Mouse (Mus musculus) midbrain, embryonic 10.5 days (tissue): Measurements from ENCODE around the gene Ankk1. TPM values are rescaled to one million over a fixed set of nuclear protein-coding genes. Genes with fewer than 3 reads are reported as not detected.

Experiments used
- DNase-seq: peaks from one replicate; pipeline ENCODE4 v3.0.0-alpha.2; 2017; ENCODE audit warnings: low spot score
- H3K27ac ChIP-seq: fragments of 300-500 bp; sonication (generic); replicated peaks from 2 replicates; pipeline ENCODE4 v1.5.1; 2016; ENCODE audit warnings: mild to moderate bottlenecking
- H3K27me3 ChIP-seq: fragments of 300-500 bp; sonication (generic); 2 replicates; pipeline ENCODE4 v1.6.1; 2016; ENCODE audit warnings: low read depth, mild to moderate bottlenecking; ENCODE audit not compliant: poor library complexity, severe bottlenecking
- H3K36me3 ChIP-seq: fragments of 300-500 bp; sonication (generic); 2 replicates; pipeline ENCODE4 v1.6.1; 2016; ENCODE audit warnings: mild to moderate bottlenecking, moderate library complexity
- H3K4me1 ChIP-seq: fragments of 300-500 bp; sonication (generic); 2 replicates; pipeline ENCODE4 v1.6.1; 2016
- H3K4me3 ChIP-seq: fragments of 300-500 bp; sonication (generic); 2 replicates; pipeline ENCODE4 v1.5.1; 2016; ENCODE audit warnings: mild to moderate bottlenecking, moderate library complexity
- H3K9me3 ChIP-seq: fragments of 300-500 bp; sonication (generic); replicated peaks from 2 replicates; pipeline ENCODE4 v1.6.1; 2016; ENCODE audit warnings: mild to moderate bottlenecking
- WGBS: fragments of 180-500 bp; shearing (Covaris S2); methylation state at CpG from one replicate; pipeline ENCODE4 v1.1.7; 2016; 5-methylcytosine and 5-hydroxymethylcytosine counted together
- polyA plus RNA-seq: library from polyadenylated mRNA; unstranded; fragments of >200 nt; fragmentation: Nextera tagmentation; extraction: Ambion mirVana; gene quantifications from 2 replicates; pipeline ENCODE4 v1.2.1, GENCODE M21; 2016

The Ankk1 gene
- not detected in 2 replicates for polyA plus RNA-seq

DNA sequence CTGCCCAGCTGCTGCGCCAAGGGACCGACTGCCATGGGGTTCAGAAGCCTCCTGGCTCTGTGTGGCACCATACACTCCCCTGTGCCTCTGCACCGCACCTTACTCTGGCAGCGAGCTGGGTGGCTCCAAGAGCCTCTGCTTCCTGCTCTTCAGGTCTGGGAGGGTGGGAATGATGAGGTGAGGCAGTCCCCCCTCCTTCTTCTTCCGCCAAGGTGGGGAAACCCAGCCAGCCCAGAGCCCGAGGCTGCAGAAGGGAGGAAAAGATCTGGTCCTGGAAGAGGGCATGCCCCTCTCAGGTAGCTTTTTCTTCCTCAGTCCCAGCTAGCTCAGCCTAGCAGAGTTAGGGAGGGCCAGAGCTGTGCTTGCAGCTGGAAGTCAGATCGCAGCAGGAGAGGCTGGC lies at the start of gene Ankk1:
Gene Ankk1, minus strand, starts transcription at position 101 of the 400 bp plus-strand sequence.
- H3K9me3 ChIP-seq = no peaks in the 10 kb centered on the region
- WGBS = 89% methylated on average over 7 of the region's 7 CpGs

DNA sequence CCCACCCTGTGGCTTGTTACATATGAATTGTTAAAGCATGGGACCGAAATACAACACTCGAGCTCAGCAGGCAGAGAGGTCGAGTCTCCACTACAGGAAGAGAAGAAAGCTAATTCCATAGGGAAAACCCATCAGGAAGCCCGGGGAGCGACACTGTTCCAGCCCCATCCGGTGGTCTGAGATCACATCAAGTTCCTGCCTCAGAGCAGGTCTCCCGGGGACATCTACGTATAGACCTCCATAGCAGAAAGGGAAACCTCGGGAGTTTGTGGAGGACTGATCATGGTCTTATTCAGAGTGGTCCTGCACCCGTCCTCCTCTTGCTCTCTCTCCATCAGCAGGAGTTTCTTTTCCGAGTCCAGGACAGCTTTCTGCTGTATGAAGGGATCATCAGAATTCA lies 45.3 kb upstream of the Ankk1 start:
- 76% methylated on average over 11 of the region's 11 CpGs for WGBS
- H3K9me3 ChIP-seq = peaks cover 2% of the 10 kb centered on the region; the same call in 1 of the 2 replicates
- no peak overlapping the region for H3K4me3 ChIP-seq
- DNase-seq = no peak
- no peaks in the 10 kb centered on the region for H3K27me3 ChIP-seq
- 0 out of 2 replicates have a peak, but pooled peaks cover 2% of the 10 kb centered on the region for H3K4me1 ChIP-seq
- H3K36me3 ChIP-seq = no peaks in the 10 kb centered on the region
- H3K27ac ChIP-seq = no peak overlapping the region

More for the DNA sequence above, at the start of gene Ankk1:
- H3K4me3 ChIP-seq = no peak within 1 kb of the TSS
- no peaks in the 10 kb centered on the region for H3K36me3 ChIP-seq
- H3K4me1 ChIP-seq = no peaks in the 10 kb centered on the region
- H3K27ac ChIP-seq = no peak within 1 kb of the TSS; the same call in 1 of the 2 replicates
- no peak for DNase-seq
- H3K27me3 ChIP-seq = no peaks in the 10 kb centered on the region

DNA sequence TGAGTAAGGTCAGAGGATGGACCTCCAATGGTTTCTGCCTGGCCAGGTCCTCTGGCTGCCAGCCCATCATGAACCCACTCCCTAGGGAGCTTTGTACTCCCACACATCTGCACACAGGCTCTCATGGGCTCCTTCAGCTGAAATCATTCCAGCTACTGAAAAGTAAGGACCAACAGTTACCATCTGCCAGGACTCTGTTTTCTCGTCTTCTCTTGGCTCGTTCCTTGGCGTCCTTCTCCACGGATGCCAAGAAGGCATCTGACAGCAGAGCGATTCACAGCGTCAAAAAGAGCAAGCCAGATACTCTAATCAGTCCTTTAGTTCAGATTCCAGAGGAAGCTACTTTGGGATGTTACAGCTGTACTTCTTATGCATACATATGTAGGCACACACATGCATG lies 44.1 kb upstream of the Ankk1 start:
- Histone ChIP-seq H3K27me3 (no peaks in the 10 kb centered on the region), H3K36me3 (no peaks in the 10 kb centered on the region), H3K4me1 (0 out of 2 replicates have a peak, but pooled peaks cover 2% of the 10 kb centered on the region), H3K27ac (no peak overlapping the region), H3K9me3 (no peaks in the 10 kb centered on the region), H3K4me3 (no peak overlapping the region)
- DNase-seq = no peak
- 96% methylated on average over 6 of the region's 6 CpGs for WGBS

DNA sequence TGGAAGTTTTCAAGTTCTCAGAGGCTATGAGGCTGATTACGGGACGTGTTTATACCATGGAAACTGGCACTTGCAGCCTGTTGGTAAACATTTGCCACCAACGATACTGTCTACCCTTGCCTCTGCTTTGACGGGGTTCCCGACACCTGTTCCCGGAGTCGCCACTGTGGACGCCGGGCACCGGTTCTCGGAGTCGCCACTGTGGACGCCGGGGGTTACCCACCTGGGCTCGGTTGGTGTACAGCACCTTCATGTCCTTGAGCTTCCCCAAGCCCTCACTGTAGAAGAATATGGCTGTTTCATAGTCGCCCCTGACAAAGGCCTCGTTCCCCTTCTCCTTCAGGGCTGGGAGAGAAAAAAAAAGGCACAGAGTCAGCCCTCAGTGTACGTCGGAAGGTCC lies 43.2 kb upstream of the Ankk1 start:
- WGBS = 96% methylated on average over 19 of the region's 19 CpGs
- no peaks in the 10 kb centered on the region for H3K9me3 ChIP-seq
- no peak for DNase-seq
- H3K4me3 ChIP-seq = no peak overlapping the region
- H3K36me3 ChIP-seq = no peaks in the 10 kb centered on the region
- no peaks in the 10 kb centered on the region for H3K27me3 ChIP-seq
- 0 out of 2 replicates have a peak, but pooled peaks cover 2% of the 10 kb centered on the region for H3K4me1 ChIP-seq
- no peak overlapping the region for H3K27ac ChIP-seq

DNA sequence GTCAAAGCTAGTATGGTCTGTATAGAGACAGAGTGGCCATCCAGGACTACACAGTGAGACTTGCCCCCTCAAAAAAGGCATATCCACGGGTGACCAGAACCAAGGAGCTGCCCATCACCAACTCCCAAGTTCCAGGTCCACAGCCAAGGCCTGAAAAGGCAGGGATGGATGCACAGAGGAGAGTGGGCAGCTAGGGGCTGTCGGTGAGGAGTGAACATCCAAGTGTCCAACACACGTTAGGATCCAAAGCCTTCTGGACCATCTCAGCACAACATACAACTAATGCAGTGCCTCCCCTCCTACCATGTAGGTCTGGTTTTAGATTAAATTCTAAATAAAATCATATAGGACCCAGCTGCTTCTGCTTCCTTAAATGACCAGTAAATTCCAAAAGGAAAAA lies 29.3 kb upstream of the Ankk1 start:
- Histone ChIP-seq H3K4me3 (no peak overlapping the region), H3K27ac (no peak overlapping the region), H3K9me3 (no peaks in the 10 kb centered on the region), H3K4me1 (no peaks in the 10 kb centered on the region), H3K27me3 (no peaks in the 10 kb centered on the region), H3K36me3 (no peaks in the 10 kb centered on the region)
- WGBS = 90% methylated on average over 3 of the region's 3 CpGs
- DNase-seq = no peak

DNA sequence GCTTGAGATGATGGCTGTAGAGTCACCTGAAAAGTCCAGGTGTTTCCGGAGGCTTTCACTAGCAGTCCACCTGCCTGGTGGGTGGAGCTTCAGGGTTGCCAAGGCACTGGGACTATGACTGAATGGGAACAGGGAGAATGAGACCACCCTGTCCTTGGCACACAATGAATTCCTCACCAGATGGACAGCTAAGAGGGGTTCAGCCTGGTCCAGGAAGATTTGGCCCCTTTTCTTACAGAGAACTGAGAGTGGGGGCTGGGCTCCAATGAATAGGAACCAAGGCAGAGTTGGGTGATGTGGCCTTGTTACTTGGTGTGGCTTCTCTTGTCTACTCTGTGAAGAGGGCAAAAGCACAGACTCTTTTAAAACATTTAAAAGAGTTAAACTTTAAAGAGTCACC lies 25.6 kb upstream of the Ankk1 start:
- H3K4me1 ChIP-seq = no peaks in the 10 kb centered on the region
- no peak overlapping the region for H3K27ac ChIP-seq
- DNase-seq = no peak
- no peaks in the 10 kb centered on the region for H3K9me3 ChIP-seq
- no peak overlapping the region for H3K4me3 ChIP-seq
- WGBS = 94% methylated on average over 1 of the region's 1 CpGs
- H3K27me3 ChIP-seq = no peaks in the 10 kb centered on the region
- no peaks in the 10 kb centered on the region for H3K36me3 ChIP-seq

- H3K4me3 ChIP-seq = no peak overlapping the region
- H3K27ac ChIP-seq = no peak overlapping the region
- no peaks in the 10 kb centered on the region for H3K27me3 ChIP-seq
- H3K4me1 ChIP-seq = no peaks in the 10 kb centered on the region
- 85% methylated on average over 3 of the region's 3 CpGs for WGBS
- no peaks in the 10 kb centered on the region for H3K9me3 ChIP-seq
- no peaks in the 10 kb centered on the region for H3K36me3 ChIP-seq
- DNase-seq = no peak
Measured at GRCm38 (mm10) chr9:49450491-49450890, 23.7 kb upstream of the Ankk1 start.

DNA sequence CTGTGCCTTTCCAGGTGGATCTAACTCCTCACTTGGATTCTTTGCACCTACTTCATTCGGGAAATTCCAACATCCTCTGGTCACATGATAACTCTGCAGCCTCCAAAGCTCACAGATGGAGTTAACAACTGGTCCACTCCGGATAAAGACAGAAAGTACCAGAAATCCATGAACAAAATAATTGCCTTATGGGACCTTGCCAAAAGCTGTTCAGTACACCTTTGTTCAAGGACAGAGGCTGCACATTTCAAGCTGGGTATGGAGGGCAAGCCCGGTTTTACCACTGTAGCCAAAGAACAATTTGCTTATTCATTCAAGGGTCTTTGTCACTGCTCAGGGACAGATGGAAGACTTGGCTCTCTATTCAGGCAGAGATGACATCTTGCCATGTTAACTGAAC lies 15.8 kb upstream of the Ankk1 start:
- DNase-seq = no peak
- Histone ChIP-seq H3K27ac (no peak overlapping the region), H3K4me1 (peaks cover 6% of the 10 kb centered on the region; the same call in 1 of the 2 replicates), H3K4me3 (no peak overlapping the region), H3K27me3 (no peaks in the 10 kb centered on the region), H3K9me3 (no peaks in the 10 kb centered on the region), H3K36me3 (no peaks in the 10 kb centered on the region)
- 86% methylated on average over 3 of the region's 3 CpGs for WGBS

GRCm38 (mm10) chr9:49427478-49427877 lies 657 bp upstream of the Ankk1 start:
- no peaks in the 10 kb centered on the region for H3K36me3 ChIP-seq
- no peaks in the 10 kb centered on the region for H3K4me1 ChIP-seq
- 78% methylated on average over 5 of the region's 5 CpGs for WGBS
- no peaks in the 10 kb centered on the region for H3K27me3 ChIP-seq
- no peak for DNase-seq
- no peaks in the 10 kb centered on the region for H3K9me3 ChIP-seq
- no peak overlapping the region for H3K27ac ChIP-seq
- H3K4me3 ChIP-seq = no peak overlapping the region

GRCm38 (mm10) chr9:49425585-49425984 lies 1.2 kb downstream of the Ankk1 start:
- 41% methylated on average over 1 of the region's 1 CpGs for WGBS
- DNase-seq = no peak
- H3K27me3 ChIP-seq = no peaks in the 10 kb centered on the region
- no peaks in the 10 kb centered on the region for H3K36me3 ChIP-seq
- H3K4me3 ChIP-seq = no peak overlapping the region
- H3K27ac ChIP-seq = no peak overlapping the region
- no peaks in the 10 kb centered on the region for H3K9me3 ChIP-seq
- no peaks in the 10 kb centered on the region for H3K4me1 ChIP-seq

DNA sequence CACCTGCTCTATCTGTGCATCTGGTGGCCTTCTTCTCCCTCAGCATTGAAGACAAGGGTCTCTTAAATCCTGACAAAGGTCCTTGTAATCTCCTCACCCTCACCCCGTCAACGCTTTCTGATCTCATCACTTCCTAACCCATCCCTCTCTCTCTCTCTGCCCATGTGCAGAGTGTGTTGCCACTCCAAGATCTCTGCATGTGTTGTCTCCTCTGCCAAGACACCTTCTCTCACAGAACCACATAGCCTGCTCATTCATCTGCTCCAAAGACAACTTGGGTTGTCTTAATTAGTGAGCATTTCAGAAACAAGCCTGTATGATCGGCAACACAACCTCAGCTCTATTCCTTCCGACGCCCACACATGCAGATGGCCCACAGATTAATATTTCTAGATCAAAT lies 3.0 kb downstream of the Ankk1 start:
- no peak for DNase-seq
- no peaks in the 10 kb centered on the region for H3K36me3 ChIP-seq
- no peaks in the 10 kb centered on the region for H3K4me1 ChIP-seq
- no peaks in the 10 kb centered on the region for H3K27me3 ChIP-seq
- H3K27ac ChIP-seq = no peak overlapping the region
- 94% methylated on average over 5 of the region's 5 CpGs for WGBS
- H3K9me3 ChIP-seq = no peaks in the 10 kb centered on the region
- no peak overlapping the region for H3K4me3 ChIP-seq

- DNase-seq = no peak
- H3K36me3 ChIP-seq = no peaks in the 10 kb centered on the region
- no peaks in the 10 kb centered on the region for H3K9me3 ChIP-seq
- H3K27ac ChIP-seq = no peak overlapping the region
- H3K27me3 ChIP-seq = no peaks in the 10 kb centered on the region
- H3K4me3 ChIP-seq = no peak overlapping the region
- WGBS = 85% methylated on average over 5 of the region's 5 CpGs
- peaks cover 15% of the 10 kb centered on the region for H3K4me1 ChIP-seq
Measured at GRCm38 (mm10) chr9:49410621-49411020, 16.2 kb downstream of the Ankk1 start.

- Histone ChIP-seq H3K36me3 (no peaks in the 10 kb centered on the region), H3K27ac (no peak overlapping the region), H3K9me3 (no peaks in the 10 kb centered on the region), H3K27me3 (no peaks in the 10 kb centered on the region), H3K4me1 (peaks cover 15% of the 10 kb centered on the region), H3K4me3 (no peak overlapping the region)
- WGBS = 84% methylated on average over 5 of the region's 5 CpGs
- no peak for DNase-seq
Measured at GRCm38 (mm10) chr9:49407028-49407427, 19.8 kb downstream of the Ankk1 start.

GRCm38 (mm10) chr9:49403711-49404110 lies 23.1 kb downstream of the Ankk1 start:
- 83% methylated on average over 2 of the region's 2 CpGs for WGBS
- no peaks in the 10 kb centered on the region for H3K36me3 ChIP-seq
- no peaks in the 10 kb centered on the region for H3K9me3 ChIP-seq
- DNase-seq = no peak
- H3K4me1 ChIP-seq = 0 out of 2 replicates have a peak, but pooled peaks cover 2% of the 10 kb centered on the region
- H3K4me3 ChIP-seq = no peak overlapping the region
- H3K27me3 ChIP-seq = no peaks in the 10 kb centered on the region
- H3K27ac ChIP-seq = no peak overlapping the region
